Mouse (Mus musculus) G1E (cell line): ENCODE measurements around the gene Commd3. TPM values are rescaled to one million over a fixed set of nuclear protein-coding genes. Genes with fewer than 3 reads are reported as not detected.

ENCODE experiments used
- ATAC-seq: 2 replicates; pipeline ENCODE4 v1.8.0; 2016; ENCODE audit warnings: mild to moderate bottlenecking; ENCODE audit not compliant: insufficient number of reproducible peaks, poor library complexity, low FRiP score, severe bottlenecking; ENCODE audit errors: extremely low read depth
- DNase-seq: peaks from one replicate; pipeline ENCODE4 v3.0.0; 2012; ENCODE audit warnings: low spot score
- H3K27me3 ChIP-seq: 2 replicates; pipeline ENCODE4 v1.6.1; 2012; ENCODE audit warnings: mild to moderate bottlenecking, low read length, inconsistent platforms; ENCODE audit not compliant: insufficient read depth
- H3K36me3 ChIP-seq: replicated peaks from 2 replicates; pipeline ENCODE3; 2012; ENCODE audit warnings: mild to moderate bottlenecking, inconsistent platforms
- H3K4me1 ChIP-seq: 2 replicates; pipeline ENCODE4 v1.6.1; 2012; ENCODE audit warnings: low read depth, low read length, inconsistent platforms, mixed read lengths; ENCODE audit not compliant: insufficient read depth
- H3K4me3 ChIP-seq: 2 replicates; pipeline ENCODE4 v1.5.1; 2012; ENCODE audit warnings: low read depth, mild to moderate bottlenecking, inconsistent platforms, low read length, moderate library complexity, mixed read lengths
- H3K9me3 ChIP-seq: replicated peaks from 2 replicates; pipeline ENCODE4 v1.6.1; 2012; ENCODE audit warnings: inconsistent platforms
- CTCF ChIP-seq: IDR thresholded peaks from 2 replicates; pipeline ENCODE4 v1.5.1; 2012; ENCODE audit warnings: low read depth, low read length, inconsistent platforms, mixed read lengths
- GATA1 ChIP-seq: IDR thresholded peaks from 2 replicates; pipeline ENCODE4 v1.6.1; 2012; ENCODE audit warnings: borderline replicate concordance, low read length, inconsistent platforms, mixed read lengths
- GATA2 ChIP-seq: IDR thresholded peaks from 2 replicates; pipeline ENCODE4 v1.6.1; 2012; ENCODE audit warnings: low read depth, low read length, inconsistent platforms, borderline replicate concordance
- POLR2AphosphoS5 ChIP-seq: IDR thresholded peaks from 2 replicates; pipeline ENCODE4 v1.6.1; 2012; ENCODE audit warnings: low read depth, low read length, inconsistent platforms; ENCODE audit not compliant: insufficient replicate concordance
- TAL1 ChIP-seq: conservative IDR thresholded peaks from 2 replicates; pipeline ENCODE4 v1.6.1; 2012; ENCODE audit warnings: low read depth, low read length, inconsistent platforms, mixed read lengths
- polyA plus RNA-seq: library from polyadenylated mRNA; stranded (reverse); fragments of >175 nt; gene quantifications from 2 replicates; pipeline ENCODE4 v1.2.3, GENCODE M21; 2012
- total RNA-seq, 2 experiments: library from RNA; stranded (forward) in 1 of 2; stranded (reverse) in 1 of 2; fragments of 200-1000 nt in 1 of 2; fragments of >200 nt in 1 of 2; fragmentation: Nextera tagmentation in 1 of 2; gene quantifications; 2 replicates each; pipeline ENCODE4 v1.2.3; 2014 to 2017

Commd3 gene
- total and polyA plus RNA-seq, 3 experiments: 247 to 370 (median 271) TPM

DNA sequence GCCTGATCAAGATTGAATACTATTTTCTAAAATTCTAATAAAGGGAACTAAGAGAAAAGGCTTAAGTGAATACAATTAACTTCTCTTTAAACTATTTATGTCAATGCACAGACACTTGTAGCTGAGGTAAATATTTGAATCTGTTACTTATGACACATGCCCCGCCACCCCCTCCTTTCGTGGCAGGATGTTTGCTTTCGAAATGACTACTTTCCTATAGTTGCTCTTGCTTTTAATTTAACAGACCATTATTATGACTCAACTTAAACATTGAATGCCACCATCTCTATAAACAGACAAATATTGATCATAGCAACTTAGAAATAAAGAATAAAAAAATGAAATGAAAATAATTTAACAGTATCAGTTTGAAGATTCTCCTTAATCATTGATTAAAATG lies 8.2 kb upstream of the Commd3 start:
- Histone ChIP-seq H3K36me3 (no peaks in the 10 kb centered on the region), H3K27me3 (peaks cover 6% of the 10 kb centered on the region), H3K4me1 (no peaks in the 10 kb centered on the region), H3K4me3 (no peak overlapping the region), H3K9me3 (no peaks in the 10 kb centered on the region)
- TF ChIP-seq POLR2AphosphoS5 (no peak), GATA2 (no peak), TAL1 (no peak), GATA1 (no peak), CTCF (no peak)
- DNase-seq: no peak
- no peak for ATAC-seq

DNA sequence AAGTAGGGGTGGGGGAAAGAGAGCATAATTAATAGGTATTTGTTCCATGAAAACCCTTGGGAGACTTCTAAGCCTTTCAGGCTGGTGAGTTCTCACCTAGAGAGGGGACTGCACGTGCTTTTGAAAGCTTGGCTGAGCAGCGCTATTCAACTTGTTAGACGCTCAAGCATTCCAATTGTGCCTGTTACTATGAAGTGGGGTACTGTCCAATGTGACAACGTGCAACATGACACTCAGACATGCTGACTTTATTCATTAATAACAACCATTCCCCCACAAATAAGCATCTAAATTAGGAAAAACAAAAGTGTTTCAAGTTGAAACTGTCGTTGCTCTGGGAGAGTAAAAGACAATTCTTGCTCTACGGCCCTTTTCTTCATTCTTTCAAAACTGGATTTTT lies 1.1 kb upstream of the Commd3 start:
- Histone ChIP-seq H3K36me3 (peaks cover 5% of the 10 kb centered on the region), H3K9me3 (no peaks in the 10 kb centered on the region), H3K4me1 (peaks cover 16% of the 10 kb centered on the region), H3K4me3 (no peak overlapping the region), H3K27me3 (no peaks in the 10 kb centered on the region)
- ATAC-seq: no peak
- DNase-seq: no peak
- TF ChIP-seq TAL1 (no peak), GATA2 (no peak), CTCF (no peak), POLR2AphosphoS5 (no peak), GATA1 (no peak)

DNA sequence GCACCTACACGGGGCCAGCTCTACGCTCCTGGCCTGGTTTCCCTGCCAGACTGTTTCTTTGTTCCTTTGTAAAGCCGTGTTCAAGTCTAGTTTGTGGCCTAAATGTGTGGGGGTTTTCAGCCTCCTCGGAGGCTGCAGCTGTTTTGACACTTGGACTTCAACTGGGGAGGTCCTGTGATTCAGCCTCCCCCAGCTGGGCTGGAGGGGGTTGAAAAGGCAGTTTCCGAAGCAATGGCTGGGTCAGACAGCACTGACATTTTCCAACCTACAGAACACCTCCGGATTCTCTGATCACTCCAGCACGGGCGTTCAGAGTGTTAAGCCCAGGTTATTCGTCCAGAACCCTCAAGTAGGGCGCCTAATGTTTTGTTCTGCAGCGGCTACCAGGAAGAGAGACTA lies 581 bp downstream of the Commd3 start:
- no peak for TF ChIP-seq GATA1
- TF ChIP-seq CTCF: no peak
- no peak for TF ChIP-seq TAL1
- no peak for TF ChIP-seq POLR2AphosphoS5
- no peak for TF ChIP-seq GATA2
- Histone ChIP-seq H3K27me3 (no peaks in the 10 kb centered on the region), H3K9me3 (no peaks in the 10 kb centered on the region), H3K4me1 (peaks cover 17% of the 10 kb centered on the region), H3K4me3 (peak overlapping the region; percentile 84), H3K36me3 (peaks cover 6% of the 10 kb centered on the region)
- DNase-seq (no peak), ATAC-seq (no peak)

DNA sequence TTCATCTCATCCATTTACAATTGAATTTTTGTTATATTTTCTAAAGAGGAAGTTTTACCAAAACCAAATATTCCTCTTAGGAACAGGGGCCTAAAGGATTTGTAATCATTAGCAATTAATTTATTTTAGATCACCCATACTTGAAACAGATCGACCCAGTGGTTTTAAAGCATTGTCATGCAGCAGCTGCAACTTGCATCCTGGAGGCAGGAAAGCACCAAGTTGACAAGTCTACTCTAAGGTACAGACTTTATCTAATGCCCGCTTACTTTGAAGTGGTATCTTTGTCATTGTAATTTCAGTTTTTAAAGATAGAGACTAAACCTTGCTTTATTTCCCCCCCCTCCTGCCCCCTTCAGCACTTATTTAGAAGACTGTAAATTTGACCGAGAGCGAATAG lies 1.6 kb downstream of the Commd3 start:
- Histone ChIP-seq H3K27me3 (no peaks in the 10 kb centered on the region), H3K36me3 (peaks cover 6% of the 10 kb centered on the region), H3K4me3 (peak overlapping the region; percentile 49; the same call in 1 of the 2 replicates), H3K4me1 (peaks cover 21% of the 10 kb centered on the region), H3K9me3 (no peaks in the 10 kb centered on the region)
- no peak for DNase-seq
- ATAC-seq: no peak
- TF ChIP-seq TAL1 (no peak), GATA1 (no peak), GATA2 (no peak), POLR2AphosphoS5 (no peak), CTCF (no peak)

DNA sequence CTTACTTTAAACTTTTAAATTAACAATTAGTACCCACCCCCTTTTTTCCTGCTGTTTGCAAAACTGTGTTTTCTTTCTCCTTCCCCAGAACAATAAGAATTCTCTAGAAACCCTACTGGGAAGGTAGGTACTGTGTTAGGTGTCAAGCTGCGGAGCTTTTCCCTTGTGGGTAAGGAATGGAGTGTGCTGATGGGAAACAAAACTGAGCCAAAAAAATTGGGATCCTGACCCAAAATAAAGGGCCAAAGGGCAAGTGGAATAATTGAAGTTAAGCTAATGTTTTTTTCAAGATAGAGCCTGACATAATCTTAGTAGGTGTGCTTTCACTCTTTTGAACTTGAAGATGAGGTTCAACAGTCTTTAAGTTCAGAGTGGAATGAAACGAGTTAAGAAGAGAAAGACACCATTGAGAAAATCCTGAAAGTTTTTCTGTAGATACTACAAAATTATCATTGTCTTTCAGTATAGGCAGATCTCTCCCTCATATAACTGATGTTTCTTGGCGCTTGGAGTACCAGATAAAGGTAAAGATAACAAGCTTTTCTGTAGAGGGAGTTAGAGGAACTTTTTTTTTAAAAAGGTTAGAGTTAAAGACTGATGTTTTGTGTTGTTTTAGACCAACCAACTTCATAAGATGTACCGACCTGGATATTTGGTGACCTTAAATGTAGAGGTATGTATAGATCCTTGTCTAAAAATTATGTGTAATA lies 2.2 kb downstream of the Commd3 start:
- ATAC-seq: no peak
- no peaks in the 10 kb centered on the region for H3K27me3 ChIP-seq

DNA sequence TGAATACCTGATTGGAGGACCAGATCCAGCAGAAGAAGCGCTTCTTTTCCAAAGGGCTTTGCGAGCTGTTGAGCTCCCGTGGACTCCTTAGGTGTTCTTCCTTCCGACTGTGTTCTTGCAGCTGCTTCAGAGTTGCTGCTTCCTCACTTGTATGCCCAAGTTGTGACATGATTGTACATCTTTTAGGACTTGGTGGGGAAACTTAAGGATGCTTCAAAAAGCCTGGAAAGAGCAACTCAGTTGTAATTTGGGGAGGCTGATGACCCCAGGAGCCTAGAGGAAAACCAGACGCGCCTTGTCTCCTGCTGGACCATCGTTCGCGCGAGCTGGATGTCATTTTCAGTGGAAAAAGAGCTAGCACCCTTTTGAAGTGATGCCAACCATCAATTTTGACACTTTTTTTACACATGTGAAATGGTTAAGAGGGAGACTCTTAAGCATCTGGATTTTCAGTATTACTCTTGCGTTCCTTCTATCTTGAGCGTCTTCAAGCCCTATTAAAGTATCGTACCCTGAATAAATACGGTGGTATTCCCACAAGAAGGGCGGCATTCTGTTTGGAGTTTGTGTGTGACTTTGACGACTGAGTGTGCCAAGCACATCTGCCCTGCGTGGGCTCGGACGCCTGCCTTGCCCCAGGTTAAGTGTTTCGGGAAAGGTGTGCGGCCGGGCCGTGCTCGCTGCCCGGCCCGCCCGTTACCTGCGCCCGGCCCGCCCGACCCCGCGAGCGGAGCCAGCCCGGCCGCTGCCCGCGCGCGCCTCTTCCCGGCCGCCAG lies 3.7 kb downstream of the Commd3 start:
- Histone ChIP-seq H3K4me3 (peak overlapping the region; percentile 86), H3K4me1 (peaks cover 38% of the 10 kb centered on the region), H3K36me3 (peaks cover 6% of the 10 kb centered on the region), H3K9me3 (no peaks in the 10 kb centered on the region), H3K27me3 (no peaks in the 10 kb centered on the region)
- ATAC-seq (no peak), DNase-seq (no peak)
- no peak for TF ChIP-seq GATA1
- no peak for TF ChIP-seq GATA2
- no peak for TF ChIP-seq POLR2AphosphoS5
- TF ChIP-seq TAL1: no peak
- no peak for TF ChIP-seq CTCF

More for the DNA sequence above, 2.2 kb downstream of the Commd3 start:
- no peak for TF ChIP-seq CTCF
- no peak for TF ChIP-seq GATA2
- no peak for TF ChIP-seq GATA1
- TF ChIP-seq POLR2AphosphoS5: no peak
- no peak for TF ChIP-seq TAL1
- H3K4me3 ChIP-seq: no peak overlapping the region; the same call in 1 of the 2 replicates
- no peaks in the 10 kb centered on the region for H3K9me3 ChIP-seq
- peaks cover 25% of the 10 kb centered on the region for H3K4me1 ChIP-seq
- peaks cover 6% of the 10 kb centered on the region for H3K36me3 ChIP-seq
- no peak for DNase-seq
